Mouse (Mus musculus) erythroblast, embryonic 14.5 days (primary cell): Measurements from ENCODE around the gene Haao. TPM values are rescaled to one million over a fixed set of nuclear protein-coding genes. Genes with fewer than 3 reads are reported as not detected.
A peak's percentile ranks its signal among the peaks of the same experiment; 100 is the strongest.

ENCODE experiments used
- H3K27me3 ChIP-seq: 2 replicates; pipeline ENCODE4 v1.6.1; 2012; ENCODE audit warnings: inconsistent platforms; ENCODE audit not compliant: control insufficient read depth
- H3K36me3 ChIP-seq: 2 replicates; pipeline ENCODE4 v1.6.1; 2012; ENCODE audit warnings: mild to moderate bottlenecking, inconsistent platforms; ENCODE audit not compliant: control insufficient read depth
- H3K4me1 ChIP-seq: 2 replicates; pipeline ENCODE4 v1.6.1; 2012; ENCODE audit warnings: inconsistent platforms; ENCODE audit not compliant: control insufficient read depth
- H3K4me3 ChIP-seq: replicated peaks from 2 replicates; pipeline ENCODE3; 2012; ENCODE audit warnings: moderate library complexity, mild to moderate bottlenecking, inconsistent platforms
- H3K9me3 ChIP-seq: 2 replicates; pipeline ENCODE4 v1.6.1; 2012; ENCODE audit warnings: low read length, inconsistent platforms, mixed read lengths; ENCODE audit not compliant: control insufficient read depth
- GATA1 ChIP-seq: IDR thresholded peaks from 2 replicates; pipeline ENCODE4 v1.6.1; 2012; ENCODE audit warnings: low read length, inconsistent platforms, mixed read lengths
- TAL1 ChIP-seq: IDR thresholded peaks from 3 replicates; pipeline ENCODE4 v1.6.1; 2012; ENCODE audit warnings: low read length, inconsistent platforms, mixed read lengths
- polyA plus RNA-seq: library from polyadenylated mRNA; stranded (reverse); fragments of >175 nt; gene quantifications from 2 replicates; pipeline ENCODE4 v1.2.3, GENCODE M21; 2012

The Haao gene
- polyA plus RNA-seq, 1 experiment, result not detected

GRCm38 (mm10) chr17:83809197-83809829 is 38.5 kb downstream of the Haao start:
- Histone ChIP-seq H3K9me3 (no peaks in the 10 kb centered on the region), H3K4me1 (peaks cover 75% of the 10 kb centered on the region), H3K4me3 (peak overlapping the region; percentile 59), H3K27me3 (no peaks in the 10 kb centered on the region), H3K36me3 (peaks cover 69% of the 10 kb centered on the region)
- no peak for TF ChIP-seq TAL1
- TF ChIP-seq GATA1, result no peak

GRCm38 (mm10) chr17:83808476-83809098 is 39.2 kb downstream of the Haao start:
- H3K27me3 ChIP-seq, result no peaks in the 10 kb centered on the region
- no peaks in the 10 kb centered on the region for H3K9me3 ChIP-seq
- H3K36me3 ChIP-seq, result peaks cover 75% of the 10 kb centered on the region
- H3K4me3 ChIP-seq, result peak overlapping the region; percentile 59
- TF ChIP-seq TAL1, result no peak
- H3K4me1 ChIP-seq, result peaks cover 69% of the 10 kb centered on the region

- no peaks in the 10 kb centered on the region for H3K9me3 ChIP-seq
- peaks cover 63% of the 10 kb centered on the region for H3K4me1 ChIP-seq
- no peak overlapping the region for H3K4me3 ChIP-seq
- H3K27me3 ChIP-seq, result no peaks in the 10 kb centered on the region
- peaks cover 77% of the 10 kb centered on the region for H3K36me3 ChIP-seq
- no peak for TF ChIP-seq TAL1
- no peak for TF ChIP-seq GATA1
Observed at GRCm38 (mm10) chr17:83807778-83808398, 39.9 kb downstream of the Haao start.

- Histone ChIP-seq H3K4me1 (peaks cover 58% of the 10 kb centered on the region), H3K36me3 (peaks cover 75% of the 10 kb centered on the region), H3K27me3 (no peaks in the 10 kb centered on the region)
Observed at GRCm38 (mm10) chr17:83807345-83807744, 40.4 kb downstream of the Haao start.

GRCm38 (mm10) chr17:83805078-83805477 is 42.7 kb downstream of the Haao start:
- H3K9me3 ChIP-seq, result no peaks in the 10 kb centered on the region
- peaks cover 78% of the 10 kb centered on the region for H3K36me3 ChIP-seq
- no peak overlapping the region for H3K4me3 ChIP-seq
- H3K4me1 ChIP-seq, result peaks cover 37% of the 10 kb centered on the region
- no peak for TF ChIP-seq GATA1
- no peak for TF ChIP-seq TAL1
- no peaks in the 10 kb centered on the region for H3K27me3 ChIP-seq

More at GRCm38 (mm10) chr17:83807345-83807744, 40.4 kb downstream of the Haao start:
- Histone ChIP-seq H3K4me3 (no peak overlapping the region), H3K9me3 (no peaks in the 10 kb centered on the region)
- no peak for TF ChIP-seq TAL1
- TF ChIP-seq GATA1, result no peak

GRCm38 (mm10) chr17:83803987-83804386 is 43.8 kb downstream of the Haao start:
- H3K9me3 ChIP-seq, result no peaks in the 10 kb centered on the region
- H3K4me1 ChIP-seq, result peaks cover 27% of the 10 kb centered on the region
- H3K36me3 ChIP-seq, result peaks cover 79% of the 10 kb centered on the region
- TF ChIP-seq TAL1 (no peak), GATA1 (no peak)
- no peak overlapping the region for H3K4me3 ChIP-seq
- H3K27me3 ChIP-seq, result no peaks in the 10 kb centered on the region

- Histone ChIP-seq H3K4me3 (no peak overlapping the region), H3K27me3 (no peaks in the 10 kb centered on the region), H3K36me3 (peaks cover 66% of the 10 kb centered on the region), H3K4me1 (peaks cover 1% of the 10 kb centered on the region; the same call in 1 of the 2 replicates), H3K9me3 (no peaks in the 10 kb centered on the region)
- TF ChIP-seq TAL1, result no peak
- TF ChIP-seq GATA1, result no peak
Observed at GRCm38 (mm10) chr17:83799506-83800050, 48.2 kb downstream of the Haao start.

GRCm38 (mm10) chr17:83795121-83795520 is 52.6 kb downstream of the Haao start:
- H3K9me3 ChIP-seq, result no peaks in the 10 kb centered on the region
- peaks cover 65% of the 10 kb centered on the region for H3K36me3 ChIP-seq
- H3K4me3 ChIP-seq, result no peak overlapping the region
- H3K4me1 ChIP-seq, result peaks cover 1% of the 10 kb centered on the region; the same call in 1 of the 2 replicates
- TF ChIP-seq GATA1 (no peak), TAL1 (no peak)
- no peaks in the 10 kb centered on the region for H3K27me3 ChIP-seq

GRCm38 (mm10) chr17:83792388-83792787 is 55.4 kb downstream of the Haao start:
- Histone ChIP-seq H3K4me3 (no peak overlapping the region), H3K36me3 (peaks cover 71% of the 10 kb centered on the region), H3K9me3 (no peaks in the 10 kb centered on the region), H3K4me1 (no peaks in the 10 kb centered on the region), H3K27me3 (no peaks in the 10 kb centered on the region)
- no peak for TF ChIP-seq TAL1
- no peak for TF ChIP-seq GATA1
